Mouse (Mus musculus) heart, postnatal 4 days (tissue): Measurements from ENCODE around the gene Ripor3. TPM values are rescaled to one million over a fixed set of nuclear protein-coding genes. Genes with fewer than 3 reads are reported as not detected.

Source experiments
- DNase-seq: peaks from one replicate; pipeline ENCODE4 v3.0.0; 2021
- total RNA-seq, 2 experiments: library from RNA; stranded (reverse); gene quantifications; 2 replicates each; pipeline ENCODE4 v1.2.3; 2021

Gene Ripor3
- total RNA-seq, 2 experiments from 2014 or later: 0.45 to 0.91 TPM

DNA sequence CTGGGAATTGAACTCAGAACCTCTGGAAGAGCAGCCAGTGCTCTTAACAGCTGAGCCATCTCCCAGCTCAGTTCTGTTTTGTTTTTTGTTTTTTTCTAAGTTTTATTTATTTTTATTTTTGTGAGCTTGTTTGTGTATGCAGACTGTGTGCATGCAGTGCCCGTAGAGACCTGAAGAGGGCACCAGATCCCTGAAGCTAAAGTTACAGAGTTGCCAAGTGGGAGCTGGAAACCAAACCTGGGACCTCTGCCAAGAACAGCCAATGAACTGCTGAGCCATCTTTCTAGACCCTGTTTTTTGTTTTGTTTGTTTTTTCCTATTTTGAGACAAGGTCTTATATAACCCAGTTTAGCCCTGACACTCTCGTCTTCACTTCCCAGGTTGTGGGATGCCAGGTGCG, 18.0 kb upstream of the Ripor3 start:
- no peak for DNase-seq

DNA sequence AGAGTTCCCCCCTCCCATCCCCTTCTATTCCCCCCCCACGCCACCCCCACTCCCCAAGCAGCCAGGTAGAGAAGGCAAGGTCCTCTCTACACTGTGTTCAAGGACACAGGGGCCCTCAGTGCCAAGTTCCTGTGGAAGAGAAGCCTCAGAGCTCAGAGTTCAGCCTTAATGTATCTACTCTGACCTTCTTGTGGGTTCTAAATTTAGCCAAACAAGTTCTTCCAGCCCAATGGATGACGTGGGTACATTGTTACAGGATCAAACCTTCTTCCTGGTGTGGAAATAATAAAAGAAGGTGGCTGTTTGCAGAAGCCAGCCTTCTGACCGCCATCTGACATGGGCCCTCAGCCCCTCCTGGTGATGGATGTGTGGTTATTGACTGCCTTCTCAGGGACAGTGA, 16.0 kb upstream of the Ripor3 start:
- no peak for DNase-seq

DNA sequence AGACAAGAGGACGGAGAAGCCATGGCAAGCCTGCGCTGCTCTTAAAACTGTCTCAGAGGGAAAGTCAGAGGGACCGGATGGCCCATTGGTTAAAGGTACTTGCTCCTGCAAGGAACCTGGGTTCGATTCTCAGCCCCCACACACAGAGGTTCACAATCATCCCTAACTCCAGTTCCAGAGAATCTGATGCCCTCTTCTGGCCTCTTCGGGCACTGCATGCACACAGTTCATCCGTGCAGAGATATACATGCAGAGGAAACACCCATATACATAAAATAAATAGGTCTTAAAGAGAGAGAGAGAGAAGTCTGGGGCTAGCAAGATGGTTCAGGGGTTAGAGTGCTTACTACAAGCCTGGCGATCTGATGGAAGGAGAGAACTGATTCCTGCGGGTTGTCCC, 15.5 kb upstream of the Ripor3 start:
- peak; percentile 39 for DNase-seq

DNA sequence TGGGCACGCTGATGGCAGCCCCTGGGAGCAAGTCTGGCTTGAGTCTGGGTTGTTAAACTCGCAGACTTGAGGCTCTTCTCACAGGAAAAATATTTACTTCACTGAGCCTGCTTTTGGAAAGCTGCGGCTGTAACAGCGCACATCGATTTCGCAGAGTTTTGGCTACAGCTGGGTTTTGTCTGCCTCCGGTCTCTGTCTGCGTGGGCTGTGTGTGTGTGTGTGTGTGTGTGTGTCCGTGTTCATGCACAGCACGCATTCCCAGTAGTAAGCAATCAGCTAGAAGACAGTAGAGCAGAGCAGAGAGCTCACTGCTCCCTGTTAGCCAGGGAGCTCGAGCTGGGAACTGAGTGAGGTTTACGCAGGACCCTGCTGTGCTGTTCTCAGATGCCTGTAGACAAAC, 14.8 kb upstream of the Ripor3 start:
- DNase-seq: peak; percentile 70

DNA sequence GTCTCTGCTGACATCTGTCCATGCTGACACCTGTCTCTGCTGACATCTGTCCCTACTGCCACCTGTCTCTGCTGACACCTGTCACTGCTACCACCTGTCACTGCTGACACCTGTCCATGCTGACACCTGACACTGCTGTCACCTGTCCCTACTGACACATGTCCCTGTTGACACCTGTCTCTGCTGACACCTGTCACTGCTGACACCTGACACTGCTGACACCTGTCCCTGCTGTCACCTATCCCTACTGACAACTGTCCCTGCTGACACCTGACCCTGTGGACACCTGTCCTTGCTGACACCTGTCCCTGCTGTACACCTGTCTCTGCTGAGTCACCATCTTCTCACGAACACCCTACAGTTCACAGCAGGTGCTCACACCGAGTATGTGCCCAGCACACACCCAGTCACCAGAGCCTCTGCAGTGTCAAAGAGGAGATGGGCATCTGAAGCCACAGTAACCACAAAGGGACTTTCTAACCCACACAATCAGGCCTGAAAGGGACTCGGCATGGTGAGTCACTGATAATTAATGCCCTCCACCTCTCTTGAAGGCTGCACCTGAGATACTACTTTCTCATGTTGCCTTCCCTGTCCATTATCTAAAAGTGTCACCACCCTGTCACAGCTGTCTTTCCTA, 13.5 kb upstream of the Ripor3 start:
- DNase-seq: no peak

DNA sequence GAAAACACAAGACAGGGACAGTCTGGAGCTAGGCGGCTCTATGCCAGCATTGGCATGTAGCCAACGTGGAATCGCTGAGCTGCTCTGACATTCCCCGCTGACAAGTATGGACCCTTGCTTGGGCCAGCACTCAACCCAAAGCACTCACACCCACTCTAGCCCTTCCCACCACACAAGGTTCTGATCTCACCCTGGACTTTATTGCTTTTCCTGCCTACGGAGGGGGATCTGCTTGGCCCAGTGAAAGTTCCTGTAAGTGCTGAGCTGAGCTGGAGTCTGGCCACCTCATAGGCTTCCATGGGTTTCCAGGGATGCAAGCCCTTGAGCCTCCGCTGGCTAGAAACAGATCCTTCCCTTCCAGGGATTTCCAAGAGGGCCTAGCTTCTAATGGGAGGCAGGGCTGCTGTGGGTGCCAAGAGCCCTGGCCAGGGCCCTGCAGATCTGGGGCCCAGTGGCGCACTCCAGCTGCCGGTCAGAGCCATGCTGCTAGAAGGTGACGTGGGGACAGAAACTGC, 8.8 kb upstream of the Ripor3 start:
- peak; percentile 85 for DNase-seq

DNA sequence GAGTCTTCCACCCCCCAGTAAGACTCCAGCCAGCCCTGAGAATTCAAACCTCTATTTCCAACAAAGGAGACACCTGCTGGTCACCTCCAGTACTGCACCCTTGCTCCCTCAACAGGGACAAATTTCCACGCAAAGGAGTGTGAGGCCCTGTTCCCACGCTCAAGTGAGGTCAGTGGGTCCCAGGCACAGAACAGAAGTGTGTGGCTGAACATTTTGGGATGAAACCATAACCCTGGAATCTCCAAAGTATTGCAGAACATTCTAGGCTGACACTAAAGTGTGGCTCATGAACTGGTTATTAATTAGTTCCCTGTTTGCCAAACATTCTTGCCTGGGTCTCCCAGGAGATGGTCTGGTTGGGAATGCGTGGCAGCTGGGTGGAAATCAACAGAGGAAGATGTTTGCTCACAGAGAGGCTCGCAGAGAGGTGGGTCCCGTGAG, 6.6 kb upstream of the Ripor3 start:
- DNase-seq: peak; percentile 89

DNA sequence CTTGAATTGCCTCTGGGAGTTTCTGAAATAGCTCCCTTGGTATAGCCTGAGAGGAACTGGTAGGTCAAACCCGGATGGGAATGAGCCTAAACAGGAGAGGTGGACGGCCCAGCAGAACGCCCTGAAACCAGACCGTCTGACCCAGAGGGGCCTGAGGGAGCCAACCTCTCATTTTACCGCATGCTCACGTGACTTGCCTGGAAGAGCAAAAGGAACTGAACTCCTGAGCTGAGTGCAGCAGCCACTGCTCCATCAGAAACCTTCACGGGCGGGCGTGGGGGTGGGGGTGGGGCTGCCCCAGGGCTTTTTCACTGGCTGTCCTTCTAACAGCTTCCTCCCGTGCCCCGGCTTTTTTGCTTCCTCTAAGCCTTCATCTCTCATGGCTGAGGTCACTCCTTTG, 475 bp upstream of the Ripor3 start:
- no peak for DNase-seq

DNA sequence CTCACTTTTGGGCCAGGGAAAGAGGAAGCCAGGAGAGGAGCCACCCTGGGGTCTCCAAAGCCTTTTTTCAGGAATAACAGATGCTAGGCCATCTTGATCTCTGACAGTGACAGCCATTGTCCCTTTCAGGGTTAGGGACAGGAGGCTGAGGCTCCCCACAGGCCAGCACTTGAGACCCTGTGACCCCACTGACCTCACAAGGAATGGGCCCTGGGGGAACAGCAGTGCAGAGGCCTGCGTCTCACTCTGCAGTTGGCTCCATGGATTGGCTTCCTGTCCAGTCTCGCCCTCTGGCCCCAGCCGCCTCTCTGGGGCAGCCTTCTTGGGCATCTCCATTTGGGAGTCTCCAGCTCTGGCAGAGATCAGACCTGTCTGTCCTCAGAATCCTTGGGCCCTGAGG, 2.3 kb downstream of the Ripor3 start:
- DNase-seq: no peak

DNA sequence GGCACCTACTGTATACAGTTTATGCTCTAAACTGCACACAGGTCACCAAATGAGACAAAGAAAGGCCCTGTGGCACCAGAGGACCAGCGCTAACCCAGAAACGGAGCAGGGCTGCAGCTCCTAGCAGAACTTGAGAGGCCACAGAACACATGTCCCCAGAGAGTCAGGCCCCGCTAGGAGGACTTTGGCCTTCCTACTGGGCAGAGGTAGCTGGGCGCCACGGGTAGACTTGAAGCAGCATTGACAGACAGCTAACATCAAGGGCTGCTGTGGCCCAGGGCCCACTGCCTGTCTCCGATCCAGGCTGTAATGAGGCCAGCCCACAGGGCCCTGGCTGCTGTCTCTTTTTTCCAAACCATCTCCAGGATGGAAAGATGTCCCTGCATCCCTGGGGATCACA, 3.9 kb downstream of the Ripor3 start:
- no peak for DNase-seq

DNA sequence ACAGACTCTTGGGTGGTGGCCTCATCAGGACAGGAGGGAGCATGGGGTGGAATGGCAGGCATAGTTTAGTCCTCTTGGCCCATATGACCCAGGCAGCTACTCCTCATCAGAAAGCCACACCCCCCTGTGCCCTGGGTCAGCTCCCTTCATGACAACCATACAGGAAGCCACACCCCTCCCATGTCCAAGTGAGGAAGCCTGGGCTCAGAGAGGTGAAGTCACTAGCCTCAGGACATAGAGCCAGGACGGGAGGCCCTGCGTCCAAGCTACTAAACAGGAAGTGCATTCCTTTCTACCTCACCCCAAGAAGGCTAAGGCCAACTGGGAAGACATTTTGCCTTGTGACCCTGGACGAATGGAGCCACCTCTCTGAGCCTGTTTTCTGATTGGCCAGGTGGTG, 4.8 kb downstream of the Ripor3 start:
- DNase-seq: no peak

DNA sequence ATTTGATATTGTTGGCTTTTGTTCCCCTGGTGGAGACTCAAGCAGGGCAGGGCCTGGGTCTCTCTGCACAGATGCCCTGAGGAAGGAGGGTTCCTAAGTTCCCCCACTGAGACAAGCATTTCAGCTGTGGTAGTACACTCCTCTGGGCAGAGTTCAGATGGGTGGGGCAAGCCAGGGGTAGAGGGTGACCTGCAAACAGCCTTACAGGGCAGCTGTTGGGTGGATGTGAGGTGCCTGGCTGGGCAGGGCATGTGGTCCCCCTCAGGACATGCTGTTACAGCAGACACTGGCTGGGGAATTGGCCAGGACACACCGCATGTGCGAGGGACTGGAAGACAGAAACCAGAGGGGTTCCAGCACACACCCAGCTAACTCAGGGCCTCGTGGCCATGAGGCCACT, 5.4 kb downstream of the Ripor3 start:
- DNase-seq: no peak

DNA sequence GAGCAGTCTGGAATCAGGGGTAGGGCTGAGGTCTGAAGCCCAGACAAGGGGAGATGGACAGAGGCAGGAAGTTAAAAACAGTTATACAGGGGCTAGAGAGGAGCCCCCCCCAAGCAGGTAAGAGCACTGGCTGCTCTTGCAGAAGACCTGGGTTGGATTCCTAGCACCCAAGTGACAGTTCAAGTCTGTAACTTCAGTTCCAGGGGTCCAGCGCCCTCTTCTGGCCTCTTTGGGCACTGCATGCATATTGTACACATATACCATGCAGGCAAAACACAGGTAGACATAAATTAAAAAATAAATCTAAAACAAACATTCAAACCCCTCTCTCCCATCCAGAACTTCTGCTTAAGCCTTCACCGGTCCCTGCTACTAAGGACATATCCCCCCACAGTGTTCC, 6.0 kb downstream of the Ripor3 start:
- DNase-seq: no peak

DNA sequence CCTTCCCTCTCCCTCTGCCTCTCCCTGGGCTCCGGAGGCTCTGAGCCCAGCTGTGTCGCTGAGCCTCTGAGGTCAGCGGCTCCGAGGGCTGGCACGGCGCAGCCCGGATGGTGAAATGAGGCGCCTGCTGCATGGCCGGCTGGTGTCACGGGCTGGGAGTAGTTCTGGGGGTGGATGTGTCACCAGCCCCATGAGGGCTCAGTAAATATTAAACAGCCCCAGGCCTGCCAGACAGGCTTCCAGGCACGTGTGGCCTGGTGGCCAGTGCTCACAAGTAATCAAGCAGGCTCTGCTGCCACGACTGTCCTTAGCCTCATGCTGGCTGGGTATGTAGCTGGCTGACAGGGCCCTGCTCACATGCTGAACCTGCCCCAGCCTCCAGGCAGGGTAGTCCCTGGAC, 7.0 kb downstream of the Ripor3 start:
- DNase-seq: no peak

DNA sequence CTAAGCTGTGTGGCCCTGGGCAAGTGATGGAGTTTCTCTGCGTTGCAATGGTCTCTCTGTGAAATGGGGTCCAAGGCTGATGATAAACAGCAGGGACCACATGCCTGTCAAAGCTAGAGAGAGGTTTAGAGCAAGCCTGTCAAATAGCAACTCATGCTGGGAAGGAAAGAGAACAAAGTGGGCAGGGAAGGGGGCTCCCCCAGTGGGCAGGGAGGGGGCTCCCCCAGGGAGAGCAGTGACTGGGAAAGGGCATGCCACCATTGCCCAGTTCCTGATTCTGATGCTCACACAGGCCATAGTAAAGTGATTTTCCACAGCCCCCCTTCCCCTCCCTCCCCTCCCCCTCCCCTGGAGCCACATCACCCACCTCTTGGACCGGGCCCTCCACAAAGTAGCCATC, 7.5 kb downstream of the Ripor3 start:
- no peak for DNase-seq

DNA sequence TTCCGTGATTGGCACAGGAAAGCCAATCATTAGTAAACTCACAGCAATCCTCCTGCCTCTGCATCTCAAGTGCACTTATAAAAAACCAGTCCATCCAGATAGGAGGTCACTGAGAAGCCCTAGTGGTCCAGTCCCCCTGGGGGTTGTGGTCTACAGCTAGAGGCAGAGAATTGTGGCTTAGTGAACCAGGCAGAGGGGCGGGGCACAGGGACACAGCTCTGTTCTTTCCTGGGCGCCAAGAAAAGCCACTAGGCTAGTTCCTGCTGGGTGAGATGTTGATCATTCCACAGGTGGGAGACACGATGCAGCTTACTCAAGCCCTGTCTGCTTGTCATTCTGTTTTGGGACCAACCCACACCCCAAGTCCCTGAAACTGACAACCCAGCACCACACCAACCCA, 8.2 kb downstream of the Ripor3 start:
- no peak for DNase-seq

DNA sequence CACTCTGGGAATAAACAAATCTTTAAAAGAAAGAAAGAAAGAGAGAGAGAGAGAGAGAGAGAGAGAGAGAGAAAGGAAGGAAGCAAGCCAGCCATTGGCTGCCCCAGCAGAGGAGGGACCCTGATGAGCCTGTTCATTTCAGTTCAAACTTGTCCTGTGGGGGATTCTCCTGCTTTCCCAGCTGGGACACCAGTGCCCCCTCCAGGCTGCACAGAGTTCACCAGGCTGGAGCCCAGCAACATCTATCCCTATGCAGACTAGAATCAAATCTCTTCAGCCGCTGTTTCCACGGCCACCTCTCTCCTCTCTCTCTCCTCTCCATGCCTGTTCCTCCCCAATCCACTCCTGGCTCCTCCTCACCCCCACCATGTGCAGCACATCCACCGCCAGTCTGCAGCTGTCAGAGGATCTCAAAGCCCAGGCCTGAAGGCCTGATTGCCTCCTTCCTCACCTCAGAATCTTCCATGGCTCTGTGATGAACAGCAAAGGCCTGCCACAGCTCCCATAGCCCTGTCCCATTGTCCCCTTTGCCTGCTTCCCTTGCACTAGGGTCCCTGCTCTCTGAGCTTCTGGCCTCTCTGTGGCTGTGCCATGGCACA, 11.2 kb downstream of the Ripor3 start:
- DNase-seq: no peak

DNA sequence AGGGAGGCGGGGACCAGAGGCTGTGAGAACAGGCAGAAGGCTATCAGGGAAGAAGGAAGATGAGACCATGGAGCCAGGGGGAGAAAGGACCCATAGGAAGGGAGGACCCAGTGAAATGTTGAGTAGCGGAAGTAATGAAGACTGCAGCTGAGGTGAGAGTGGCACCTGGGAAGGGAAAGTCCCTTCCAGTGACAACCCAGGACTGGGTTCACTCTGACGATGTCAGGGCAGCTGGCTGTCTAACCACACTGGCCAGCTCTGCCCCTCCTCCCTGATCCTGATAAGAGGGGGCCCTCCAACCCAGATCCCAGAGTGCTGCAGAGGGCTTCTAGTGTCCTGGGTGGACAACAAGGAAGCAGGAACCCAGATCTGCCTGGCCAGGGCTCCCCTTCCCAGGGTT, 12.9 kb downstream of the Ripor3 start:
- DNase-seq: no peak

DNA sequence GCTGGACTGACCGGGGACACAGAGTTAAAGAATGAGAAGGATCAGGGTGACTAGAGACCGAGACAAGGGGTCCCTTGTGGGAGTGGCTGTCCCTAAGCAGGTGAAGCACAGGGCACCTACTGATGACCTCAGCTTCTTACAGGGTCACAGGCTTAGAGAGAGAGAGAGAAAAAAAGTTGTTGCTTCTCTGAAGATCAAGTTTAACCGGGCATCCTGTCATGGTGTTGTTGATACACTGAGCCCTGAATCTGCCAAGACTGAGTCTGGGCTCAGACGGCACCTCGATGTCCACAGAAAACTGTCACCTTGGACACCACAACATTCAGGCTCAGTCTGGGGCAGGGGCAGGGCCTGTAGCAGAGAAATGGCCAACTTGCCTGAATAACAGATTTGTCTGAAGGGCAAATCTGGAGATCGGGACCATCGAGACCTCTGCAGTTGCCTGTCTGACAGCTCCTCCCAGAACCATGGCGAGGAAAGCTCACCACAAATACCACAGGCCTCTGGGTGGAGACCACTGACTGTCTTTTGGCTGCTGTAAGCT, 13.7 kb downstream of the Ripor3 start:
- no peak for DNase-seq

DNA sequence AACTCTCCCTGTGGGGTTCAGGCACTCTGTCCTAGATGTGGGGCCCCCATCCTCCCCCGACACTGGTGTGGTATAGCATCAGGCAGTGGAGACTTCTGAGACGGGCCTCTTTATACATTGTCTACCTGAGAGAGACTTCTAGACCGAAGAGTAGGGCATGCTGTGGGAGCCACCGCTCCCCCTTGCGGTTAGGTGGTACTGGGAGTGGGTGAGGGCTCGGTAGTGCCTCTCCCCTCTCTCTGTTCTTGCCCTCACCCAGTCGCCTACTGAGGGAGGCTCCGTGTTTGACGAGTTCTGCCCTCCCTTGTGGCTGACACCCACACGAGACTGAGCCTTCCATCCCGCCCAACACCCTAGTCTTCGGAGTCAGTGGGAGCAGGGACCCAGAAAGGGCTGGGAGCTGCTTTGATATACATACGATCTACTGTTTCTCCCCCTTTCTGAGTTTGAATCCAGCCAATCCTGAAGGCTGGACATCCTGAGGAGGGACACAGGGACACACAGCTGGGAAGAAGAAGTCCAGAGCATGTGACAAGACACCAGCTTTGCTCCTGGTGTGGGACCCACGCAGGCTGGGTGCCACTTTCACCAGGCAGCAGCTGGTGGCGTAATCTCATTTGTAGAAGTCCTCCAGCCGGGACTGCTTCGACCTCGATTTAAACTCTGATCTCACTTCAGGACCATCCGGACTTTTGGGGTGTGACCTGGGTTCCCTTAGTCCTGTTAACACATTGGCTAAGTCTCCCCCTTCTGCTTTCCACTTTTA, 14.4 kb downstream of the Ripor3 start:
- DNase-seq: no peak

DNA sequence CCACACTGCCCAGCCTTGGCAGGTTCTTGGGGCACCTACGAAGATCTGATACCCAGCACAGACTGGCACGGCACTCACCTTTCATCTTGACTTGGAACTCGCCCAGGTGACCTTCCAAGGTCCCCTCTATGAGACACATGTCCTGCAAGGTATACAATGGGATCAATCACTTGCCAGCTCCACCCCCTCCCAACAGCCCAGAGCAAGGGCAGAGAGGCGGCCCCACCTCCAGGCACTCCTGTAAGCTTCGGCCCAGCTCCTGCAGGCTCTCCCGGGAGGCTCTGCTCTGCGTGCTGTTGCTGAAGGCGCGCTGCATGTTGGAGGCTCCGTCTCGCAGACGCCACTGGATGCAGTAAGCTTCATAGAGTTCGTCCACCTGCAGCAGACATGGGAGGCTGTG, 17.2 kb downstream of the Ripor3 start:
- DNase-seq: no peak

DNA sequence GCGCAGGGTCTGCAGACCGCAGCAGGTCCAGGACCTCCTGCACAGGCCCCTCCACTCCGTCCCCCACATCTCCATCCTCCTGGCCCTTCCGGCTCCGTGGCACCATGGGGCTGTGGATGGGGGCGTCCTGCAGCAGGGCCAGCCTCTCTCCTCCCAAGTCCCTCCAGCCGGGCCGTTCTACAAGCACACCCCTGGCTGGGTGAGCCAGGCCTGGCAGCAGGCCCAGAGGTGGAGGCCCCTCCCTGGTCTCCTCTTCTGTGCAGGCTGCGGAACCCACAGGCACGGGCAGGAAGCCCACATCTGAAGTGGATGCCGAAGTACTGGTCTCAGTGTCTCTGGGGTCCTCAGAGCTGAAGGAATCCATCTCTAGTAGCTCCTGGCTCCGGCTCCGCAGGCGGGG, 21.1 kb downstream of the Ripor3 start:
- DNase-seq: peak; percentile 78

DNA sequence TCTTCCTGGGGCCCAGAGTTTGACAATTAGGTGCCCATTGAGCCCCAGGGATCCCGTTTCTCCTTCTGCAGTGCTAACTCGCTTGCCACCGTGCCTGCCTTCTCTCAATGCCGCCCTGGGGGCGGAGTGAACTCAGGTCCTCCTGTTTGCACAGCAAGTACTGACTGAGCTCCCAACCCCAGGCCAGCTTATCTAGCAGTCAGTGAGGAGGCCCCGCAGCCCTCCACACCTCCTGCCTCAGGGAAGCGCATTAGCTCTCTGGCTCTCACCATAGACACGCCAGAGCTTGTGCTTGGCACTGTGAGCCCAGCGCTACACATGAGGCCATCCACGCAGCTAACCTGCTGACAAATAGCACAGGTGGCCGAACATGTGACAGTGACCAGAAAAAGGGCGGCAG, 22.8 kb downstream of the Ripor3 start:
- DNase-seq: no peak

DNA sequence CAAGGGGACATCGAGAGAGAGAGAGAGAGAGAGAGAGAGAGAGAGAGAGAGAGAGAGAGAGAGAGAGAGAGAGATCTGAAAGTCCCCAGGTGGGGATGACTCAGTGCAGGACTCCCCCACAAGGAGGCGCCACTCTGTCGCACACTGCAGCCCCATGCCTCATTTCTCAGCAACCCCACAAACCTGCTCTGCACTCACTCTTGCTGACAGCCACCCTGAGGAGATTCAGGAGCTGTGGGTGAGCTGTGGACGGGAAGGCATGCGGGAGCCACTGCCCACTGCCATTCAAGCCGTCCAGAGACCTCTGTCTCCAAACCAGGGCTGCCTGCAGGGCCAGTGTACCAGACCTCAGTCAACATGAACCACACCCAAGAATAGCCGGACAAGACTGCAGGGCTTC, 23.7 kb downstream of the Ripor3 start:
- DNase-seq: peak; percentile 73
